Mouse (Mus musculus) intestine, embryonic 14.5 days (tissue): ENCODE measurements around the gene Slit3. TPM values are rescaled to one million over a fixed set of nuclear protein-coding genes. Genes with fewer than 3 reads are reported as not detected.
A peak's percentile ranks its signal among the peaks of the same experiment; 100 is the strongest.

Source experiments
- ATAC-seq: fragments of 200-750 bp; cut with Nextera tagmentation; replicated peaks from 2 replicates; pipeline ENCODE4 v1.8.0; 2017; ENCODE audit warnings: low read depth, moderate number of reproducible peaks, moderate TSS enrichment, moderate library complexity; ENCODE audit not compliant: low FRiP score, low TSS enrichment
- DNase-seq: peaks from one replicate; pipeline ENCODE4 v3.0.0-alpha.2; 2018; ENCODE audit warnings: low spot score
- H3K27ac ChIP-seq: fragments of 300-500 bp; sonication (generic); 2 replicates; pipeline ENCODE4 v1.5.1; 2014; ENCODE audit warnings: low read depth, mild to moderate bottlenecking, control low read depth
- H3K27me3 ChIP-seq: fragments of 300-500 bp; sonication (generic); replicated peaks from 2 replicates; pipeline ENCODE4 v1.6.1; 2014; ENCODE audit warnings: low read length, control low read depth; ENCODE audit not compliant: control insufficient read depth, insufficient read depth
- H3K36me3 ChIP-seq: fragments of 300-500 bp; sonication (generic); 2 replicates; pipeline ENCODE4 v1.6.1; 2014; ENCODE audit warnings: low read length, control low read depth; ENCODE audit not compliant: control insufficient read depth, insufficient read depth
- H3K4me1 ChIP-seq: fragments of 300-500 bp; sonication (generic); replicated peaks from 2 replicates; pipeline ENCODE4 v1.6.1; 2014; ENCODE audit warnings: low read length, control low read depth, mixed read lengths; ENCODE audit not compliant: control insufficient read depth, insufficient read depth
- H3K4me2 ChIP-seq: fragments of 300-500 bp; sonication (generic); 2 replicates; pipeline ENCODE4 v1.6.1; 2014; ENCODE audit warnings: low read length
- H3K4me3 ChIP-seq: fragments of 300-500 bp; sonication (generic); 2 replicates; pipeline ENCODE4 v1.5.1; 2014; ENCODE audit warnings: low read depth, low read length, control low read depth, mixed read lengths
- H3K9ac ChIP-seq: fragments of 300-500 bp; sonication (generic); 2 replicates; pipeline ENCODE4 v1.6.1; 2014; ENCODE audit warnings: mild to moderate bottlenecking, low read length
- H3K9me3 ChIP-seq: fragments of 300-500 bp; sonication (generic); 2 replicates; pipeline ENCODE4 v1.6.1; 2016; ENCODE audit warnings: low read length, control low read depth; ENCODE audit not compliant: control insufficient read depth
- WGBS: fragments of 180-500 bp; shearing (Covaris S2); extraction: QIAGEN DNeasy Blood & Tissue Kit; methylation state at CpG from one replicate; pipeline ENCODE4 v1.1.7; 2014; 5-methylcytosine and 5-hydroxymethylcytosine counted together
- polyA plus RNA-seq: library from polyadenylated mRNA; unstranded; fragments of >200 nt; fragmentation: Nextera tagmentation; extraction: Ambion mirVana; gene quantifications from 2 replicates; pipeline ENCODE4 v1.2.1, GENCODE M21; 2014

Slit3 gene
- polyA plus RNA-seq, 1 experiment from 2014 or later: 27.6 TPM

DNA sequence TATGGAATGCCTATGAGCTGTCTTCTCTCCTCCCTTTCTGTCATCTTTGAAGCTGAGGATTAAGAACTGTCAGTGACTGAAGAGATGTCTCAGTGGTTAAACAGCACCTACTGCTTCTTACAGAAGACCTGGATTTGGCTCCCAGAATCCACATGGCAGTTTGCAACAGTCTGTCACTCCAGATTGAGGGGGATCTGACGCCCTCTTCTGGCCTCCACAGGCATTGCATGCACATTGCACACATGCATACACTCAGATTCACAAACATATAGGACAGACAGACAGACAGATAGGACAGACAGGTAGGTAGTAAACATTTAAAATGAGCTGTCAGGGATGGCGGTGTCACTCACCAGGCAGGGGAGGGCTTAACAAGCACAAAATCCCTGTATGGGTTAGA is 615.8 kb downstream of the Slit3 start:
- no peaks in the 10 kb centered on the region for H3K27me3 ChIP-seq
- no peak overlapping the region for H3K27ac ChIP-seq
- H3K4me1 ChIP-seq: no peaks in the 10 kb centered on the region
- 64% methylated on average over 2 of the region's 2 CpGs for WGBS
- H3K9me3 ChIP-seq: no peaks in the 10 kb centered on the region
- ATAC-seq (no peak), DNase-seq (no peak)
- H3K4me2 ChIP-seq: no peak overlapping the region
- H3K4me3 ChIP-seq: no peak overlapping the region
- H3K9ac ChIP-seq: no peak overlapping the region
- no peaks in the 10 kb centered on the region for H3K36me3 ChIP-seq

DNA sequence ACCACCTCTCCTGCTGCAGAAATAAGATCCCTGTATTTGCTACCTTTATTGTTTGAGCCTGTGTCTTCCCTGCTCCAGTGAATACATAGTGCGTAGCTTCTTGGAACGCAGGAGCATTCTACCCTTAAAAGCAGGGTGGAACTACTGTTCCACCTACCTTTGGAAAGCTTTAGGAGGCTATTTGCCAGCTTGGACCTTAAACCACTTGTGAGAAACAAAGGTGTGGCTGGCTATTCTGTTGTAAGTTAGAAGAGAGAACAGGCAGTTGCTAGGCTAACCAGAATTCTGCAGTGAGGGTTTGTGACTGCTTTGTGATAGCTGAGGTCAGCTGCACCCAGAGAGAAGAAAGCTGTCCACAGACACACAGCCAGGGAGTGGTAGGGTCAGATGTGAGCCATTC is 616.2 kb downstream of the Slit3 start:
- no peak overlapping the region for H3K4me2 ChIP-seq
- H3K4me1 ChIP-seq: no peaks in the 10 kb centered on the region
- no peak overlapping the region for H3K4me3 ChIP-seq
- H3K27me3 ChIP-seq: no peaks in the 10 kb centered on the region
- DNase-seq (no peak), ATAC-seq (no peak)
- H3K27ac ChIP-seq: no peak overlapping the region
- 98% methylated on average over 2 of the region's 2 CpGs for WGBS
- H3K9me3 ChIP-seq: no peaks in the 10 kb centered on the region
- H3K9ac ChIP-seq: no peak overlapping the region
- H3K36me3 ChIP-seq: no peaks in the 10 kb centered on the region

GRCm38 (mm10) chr11:35738102-35738501 is 617.1 kb downstream of the Slit3 start:
- no peak overlapping the region for H3K9ac ChIP-seq
- no peaks in the 10 kb centered on the region for H3K4me1 ChIP-seq
- no peak for DNase-seq
- no peak overlapping the region for H3K4me2 ChIP-seq
- H3K9me3 ChIP-seq: no peaks in the 10 kb centered on the region
- WGBS: 84% methylated on average over 3 of the region's 3 CpGs
- no peak overlapping the region for H3K4me3 ChIP-seq
- no peaks in the 10 kb centered on the region for H3K27me3 ChIP-seq
- no peak for ATAC-seq
- H3K36me3 ChIP-seq: no peaks in the 10 kb centered on the region
- H3K27ac ChIP-seq: no peak overlapping the region

DNA sequence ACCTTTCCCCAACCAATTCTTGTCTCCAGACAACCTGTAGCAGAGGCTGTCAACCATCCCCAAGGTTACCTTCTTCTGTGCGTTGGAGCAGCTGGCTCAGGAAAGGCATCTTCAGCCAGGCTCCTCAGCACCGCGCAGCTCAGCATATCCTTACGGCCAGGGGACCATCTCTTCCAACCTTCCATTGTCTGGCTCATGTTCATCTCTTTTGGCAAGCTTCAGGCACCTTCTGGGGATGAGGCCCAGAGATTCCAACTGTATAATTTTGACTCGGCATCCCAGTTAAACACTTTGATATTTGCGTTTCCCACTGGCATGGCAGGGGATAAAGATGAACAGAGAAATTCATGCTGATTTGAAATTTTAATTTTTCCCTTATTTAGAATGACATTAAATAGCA is 622.6 kb downstream of the Slit3 start:
- Histone ChIP-seq H3K9me3 (no peaks in the 10 kb centered on the region), H3K27ac (no peak overlapping the region), H3K27me3 (no peaks in the 10 kb centered on the region), H3K4me1 (no peaks in the 10 kb centered on the region), H3K4me3 (no peak overlapping the region), H3K4me2 (no peak overlapping the region), H3K36me3 (no peaks in the 10 kb centered on the region), H3K9ac (no peak overlapping the region)
- ATAC-seq (no peak), DNase-seq (no peak)
- 93% methylated on average over 6 of the region's 6 CpGs for WGBS

DNA sequence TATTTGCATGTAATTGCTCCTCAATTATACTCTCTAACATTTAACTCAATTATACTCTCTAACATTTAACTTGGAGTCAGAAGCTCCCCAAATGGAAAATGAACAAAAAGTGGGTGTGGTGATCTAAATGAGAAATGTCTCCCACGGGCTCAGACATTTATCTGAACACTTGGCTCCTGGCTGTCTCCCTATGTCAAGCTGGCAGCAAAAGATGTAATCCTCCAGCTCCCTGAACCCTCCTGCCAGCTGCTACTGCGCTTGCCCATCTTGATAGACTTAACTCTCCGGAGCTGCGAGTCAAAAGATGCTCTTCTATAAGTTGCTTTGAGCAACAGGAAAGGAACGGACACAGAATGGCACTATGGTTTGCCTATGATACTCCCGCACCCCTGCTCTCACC is 623.5 kb downstream of the Slit3 start:
- 89% methylated on average over 6 of the region's 6 CpGs for WGBS
- H3K36me3 ChIP-seq: no peaks in the 10 kb centered on the region
- no peak for DNase-seq
- H3K9me3 ChIP-seq: no peaks in the 10 kb centered on the region
- H3K4me3 ChIP-seq: no peak overlapping the region
- H3K4me2 ChIP-seq: no peak overlapping the region
- no peaks in the 10 kb centered on the region for H3K4me1 ChIP-seq
- no peak for ATAC-seq
- no peak overlapping the region for H3K9ac ChIP-seq
- no peak overlapping the region for H3K27ac ChIP-seq
- H3K27me3 ChIP-seq: no peaks in the 10 kb centered on the region

DNA sequence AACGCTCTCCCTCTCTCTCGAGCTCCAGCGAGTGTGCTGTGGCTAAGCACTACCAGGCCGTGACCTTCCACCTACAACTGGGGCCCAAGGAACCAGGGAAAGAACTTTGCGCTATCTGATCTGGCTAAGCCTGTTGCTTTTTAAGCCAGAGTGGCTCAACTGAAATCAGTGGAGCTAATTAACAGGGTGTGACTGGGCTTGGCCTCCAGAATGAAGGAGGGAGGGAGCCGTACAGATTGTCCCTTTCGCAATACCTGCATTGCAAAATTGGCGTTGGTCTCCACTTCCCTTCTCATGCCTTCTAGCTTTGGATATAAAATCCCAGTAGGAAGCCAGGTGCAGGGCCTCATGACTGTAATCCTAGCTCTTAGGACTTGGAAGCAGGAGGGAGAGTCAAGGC is 629.6 kb downstream of the Slit3 start:
- Histone ChIP-seq H3K36me3 (no peaks in the 10 kb centered on the region), H3K9me3 (no peaks in the 10 kb centered on the region), H3K4me2 (no peak overlapping the region), H3K9ac (no peak overlapping the region), H3K4me1 (no peaks in the 10 kb centered on the region), H3K27ac (peak overlapping the region; percentile 36; the same call in 1 of the 2 replicates), H3K4me3 (no peak overlapping the region), H3K27me3 (no peaks in the 10 kb centered on the region)
- DNase-seq (no peak), ATAC-seq (peak; percentile 77; the same call in 1 of the 2 replicates)
- WGBS: 57% methylated on average over 8 of the region's 8 CpGs

- DNase-seq: no peak
- Histone ChIP-seq H3K9ac (no peak overlapping the region), H3K4me2 (no peak overlapping the region), H3K27me3 (no peaks in the 10 kb centered on the region), H3K27ac (no peak overlapping the region), H3K9me3 (no peaks in the 10 kb centered on the region), H3K4me1 (no peaks in the 10 kb centered on the region), H3K4me3 (no peak overlapping the region), H3K36me3 (no peaks in the 10 kb centered on the region)
- ATAC-seq: no peak
- 90% methylated on average over 4 of the region's 4 CpGs for WGBS
Observed at GRCm38 (mm10) chr11:35754906-35755418, 633.9 kb downstream of the Slit3 start.

DNA sequence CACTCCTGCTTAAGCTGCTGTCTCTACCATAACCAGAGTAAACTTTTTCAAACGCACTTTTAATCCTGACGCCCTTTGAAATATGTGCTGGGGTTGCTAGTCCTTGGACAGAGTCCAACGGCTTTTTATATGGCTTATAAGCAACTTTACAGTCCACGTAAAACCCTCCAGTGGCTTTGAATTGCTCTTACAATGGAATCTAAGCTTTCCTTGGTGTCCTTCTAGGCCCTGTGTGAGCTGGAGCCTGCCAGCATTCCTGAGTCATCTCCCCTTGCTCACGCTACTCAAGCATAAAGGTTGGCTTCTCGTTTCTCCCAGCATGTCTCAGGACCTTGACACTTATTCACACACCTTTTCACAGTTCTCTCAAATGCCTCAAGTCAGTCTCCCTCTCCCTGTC is 634.5 kb downstream of the Slit3 start:
- ATAC-seq: no peak

GRCm38 (mm10) chr11:35756411-35757303 is 635.6 kb downstream of the Slit3 start:
- H3K27me3 ChIP-seq: no peaks in the 10 kb centered on the region
- H3K4me3 ChIP-seq: no peak overlapping the region
- H3K4me2 ChIP-seq: no peak overlapping the region
- no peak for ATAC-seq
- WGBS: 84% methylated on average over 11 of the region's 11 CpGs
- no peak for DNase-seq
- no peaks in the 10 kb centered on the region for H3K36me3 ChIP-seq
- no peak overlapping the region for H3K27ac ChIP-seq
- H3K4me1 ChIP-seq: no peaks in the 10 kb centered on the region
- no peak overlapping the region for H3K9ac ChIP-seq
- H3K9me3 ChIP-seq: no peaks in the 10 kb centered on the region

More for the DNA sequence above, 634.5 kb downstream of the Slit3 start:
- 39% methylated on average over 6 of the region's 6 CpGs for WGBS
- DNase-seq: no peak
- Histone ChIP-seq H3K4me3 (no peak overlapping the region), H3K9me3 (no peaks in the 10 kb centered on the region), H3K27me3 (no peaks in the 10 kb centered on the region), H3K9ac (no peak overlapping the region), H3K4me1 (no peaks in the 10 kb centered on the region), H3K36me3 (no peaks in the 10 kb centered on the region), H3K27ac (no peak overlapping the region), H3K4me2 (no peak overlapping the region)
